Mouse (Mus musculus): ENCODE data around the gene Mmp15. TPM values are rescaled to one million over a fixed set of nuclear protein-coding genes. Genes with fewer than 3 reads are reported as not detected.
A peak's percentile ranks its signal among the peaks of the same experiment; 100 is the strongest.

Gene Mmp15
- polyA plus RNA-seq, 2 experiments = 0.43 to 0.64 TPM

DNA sequence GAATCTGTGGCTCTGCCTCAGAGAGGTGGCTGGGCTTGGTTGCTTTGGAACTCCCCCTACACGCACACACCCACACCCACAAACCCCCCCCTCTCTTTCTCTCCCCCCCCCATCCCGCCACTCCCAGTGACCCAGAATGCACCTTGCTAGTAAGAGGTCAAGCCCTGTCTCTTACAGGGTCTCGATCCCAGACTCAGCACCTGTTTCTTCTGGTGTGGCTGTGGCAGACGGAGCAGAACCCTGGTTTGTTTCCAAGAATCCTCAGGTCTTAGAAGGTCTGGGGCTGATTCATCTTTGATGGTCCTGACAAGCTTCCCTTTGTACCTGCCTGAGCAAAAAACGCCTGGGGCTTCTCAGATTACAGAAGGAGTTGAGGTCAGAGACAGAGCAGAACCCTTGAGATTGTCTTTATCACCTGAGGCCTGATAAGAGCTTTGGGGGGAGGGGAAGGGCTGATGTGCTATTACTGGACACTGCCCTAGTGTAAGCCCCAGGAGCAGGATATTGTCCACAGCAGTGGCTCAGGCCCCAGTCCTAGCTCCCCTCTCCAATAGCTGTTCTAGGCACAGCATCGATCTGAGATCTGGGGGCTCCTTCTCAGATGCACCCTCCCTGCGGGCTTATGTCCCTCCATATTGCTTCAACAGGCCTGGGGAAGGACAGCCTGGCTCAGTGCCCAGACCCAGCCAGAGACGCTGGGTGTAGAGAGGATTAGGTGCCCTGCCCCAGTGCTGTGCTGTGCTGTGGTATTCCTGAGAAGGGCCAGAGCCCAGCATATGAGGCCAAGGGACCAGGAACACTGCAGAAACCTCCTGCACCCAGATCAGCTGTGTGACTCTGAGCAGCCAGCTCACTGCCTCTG, 6.7 kb downstream of the Mmp15 start:
- no peak overlapping the region for H3K4me3 ChIP-seq (ENCODE audit: insufficient read depth in 1 of 2, low read depth in 2 of 2, low read length in 2 of 2)
- peaks cover 8% of the 10 kb centered on the region for H3K27me3 ChIP-seq (ENCODE audit: control insufficient read depth, insufficient read depth, low read length)
- H3K27ac ChIP-seq = no peak overlapping the region
- no peaks in the 10 kb centered on the region for H3K9me3 ChIP-seq (ENCODE audit: control insufficient read depth, low read length)
- ATAC-seq (ENCODE audit: insufficient read depth) (no peak), DNase-seq (ENCODE audit: low read depth in 3 of 3, low spot score in 3 of 3) (no peak)
- H3K4me2 ChIP-seq (ENCODE audit: low read depth) = no peak overlapping the region
- H3K36me3 ChIP-seq (replicated peaks; ENCODE audit: control insufficient read depth, insufficient read depth, low read depth) = no peaks in the 10 kb centered on the region
- H3K9ac ChIP-seq (replicated peaks) = no peak overlapping the region
- TF ChIP-seq EP300 (IDR thresholded peaks at IDR 0.05; ENCODE audit: low read depth) (no peak), CTCF (IDR thresholded peaks at IDR 0.05; ENCODE audit: low read depth) (no peak)
- peaks cover 8 to 28% of the 10 kb centered on the region in 2 experiments for H3K4me1 ChIP-seq (replicated peaks; ENCODE audit: control insufficient read depth in 2 of 2, insufficient read depth in 2 of 2, low read length in 1 of 2)
- 45% methylated on average over 8 of the region's 8 CpGs for WGBS (ENCODE audit: insufficient replicate concordance)

DNA sequence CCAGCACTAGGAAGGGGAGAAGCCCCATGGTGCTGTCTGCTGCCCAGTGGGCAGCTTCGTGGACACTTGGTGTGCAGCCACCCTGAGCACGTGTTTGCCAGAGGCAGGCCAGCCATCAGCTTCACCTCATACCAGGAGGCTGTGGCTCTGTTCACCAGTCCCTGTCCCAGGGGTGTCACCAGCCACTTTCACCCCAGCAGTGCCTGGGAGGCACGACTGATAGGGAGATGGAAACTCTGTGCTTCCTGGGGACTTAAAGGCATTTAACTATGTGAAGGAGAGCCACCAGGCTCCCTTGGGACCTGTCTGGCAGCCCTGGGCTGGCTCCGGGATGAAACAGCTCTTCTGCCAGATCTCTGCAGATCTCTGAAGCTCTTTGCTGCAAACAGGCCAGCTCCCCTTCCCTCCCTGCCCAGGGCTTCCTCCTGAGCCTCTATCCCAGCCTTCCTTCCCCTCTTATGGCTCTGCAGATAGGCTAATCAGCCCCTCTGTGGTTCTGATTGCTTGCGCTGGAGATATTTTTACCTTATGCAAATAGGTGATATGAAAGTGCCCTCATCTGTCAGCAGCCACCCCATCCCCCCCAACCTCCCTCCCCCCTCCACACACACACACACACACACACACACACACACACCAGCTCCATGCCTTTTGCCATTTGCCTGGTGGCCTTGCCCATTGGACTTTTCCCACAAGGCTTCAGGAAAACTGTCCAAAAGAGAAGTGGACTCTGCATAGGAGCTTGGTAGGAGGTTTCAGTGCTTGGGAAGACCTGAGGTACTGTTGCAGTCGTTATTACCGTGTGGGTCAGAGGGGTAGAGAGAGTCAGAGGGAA, 8.3 kb downstream of the Mmp15 start:
- H3K9me3 ChIP-seq (ENCODE audit: control insufficient read depth, low read length) = no peaks in the 10 kb centered on the region
- DNase-seq (ENCODE audit: low read depth in 3 of 3, low spot score in 3 of 3) (no peak), ATAC-seq (ENCODE audit: insufficient read depth) (peak; percentile 84)
- TF ChIP-seq EP300 (IDR thresholded peaks at IDR 0.05; ENCODE audit: low read depth) = peak; percentile 70
- TF ChIP-seq CTCF (IDR thresholded peaks at IDR 0.05; ENCODE audit: low read depth) = no peak
- H3K27me3 ChIP-seq (ENCODE audit: control insufficient read depth, insufficient read depth, low read length) = no peaks in the 10 kb centered on the region; the same call in 1 of the 2 replicates
- H3K4me3 ChIP-seq (ENCODE audit: insufficient read depth in 1 of 2, low read depth in 2 of 2, low read length in 2 of 2) = no peak overlapping the region
- H3K4me2 ChIP-seq (ENCODE audit: low read depth) = no peak overlapping the region; the same call in 1 of the 2 replicates
- H3K4me1 ChIP-seq (replicated peaks; ENCODE audit: control insufficient read depth in 2 of 2, insufficient read depth in 2 of 2, low read length in 1 of 2) = peaks cover 8 to 28% of the 10 kb centered on the region in 2 experiments
- 15% methylated on average over 7 of the region's 7 CpGs for WGBS (ENCODE audit: insufficient replicate concordance)
- H3K27ac ChIP-seq = no peak overlapping the region
- H3K36me3 ChIP-seq (replicated peaks; ENCODE audit: control insufficient read depth, insufficient read depth, low read depth) = no peaks in the 10 kb centered on the region
- no peak overlapping the region for H3K9ac ChIP-seq (replicated peaks)

DNA sequence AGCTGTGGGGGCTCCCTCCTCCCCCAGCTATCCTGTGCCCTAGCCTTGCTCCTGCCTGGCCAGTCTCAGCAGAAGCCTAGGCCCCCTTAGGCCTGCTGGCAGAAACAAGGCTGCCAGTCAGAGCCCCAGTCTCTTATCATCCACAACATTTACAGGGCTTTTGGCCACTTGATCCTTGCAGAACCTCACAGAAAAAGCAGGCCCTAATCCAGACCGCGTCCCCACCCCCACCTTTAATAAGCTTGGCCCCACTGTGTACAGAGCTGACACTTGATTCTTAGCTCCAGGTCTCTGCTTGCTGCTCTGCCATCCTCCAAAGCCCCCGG, 8.9 kb downstream of the Mmp15 start:
- peak; percentile 68 for ATAC-seq (ENCODE audit: insufficient read depth)
- no peak overlapping the region for H3K9ac ChIP-seq (replicated peaks)
- no peaks in the 10 kb centered on the region for H3K36me3 ChIP-seq (replicated peaks; ENCODE audit: control insufficient read depth, insufficient read depth, low read depth)
- no peak overlapping the region for H3K27ac ChIP-seq
- WGBS (ENCODE audit: insufficient replicate concordance) = 37% methylated on average over 3 of the region's 3 CpGs
- DNase-seq (ENCODE audit: low read depth in 3 of 3, low spot score in 3 of 3) = no peak
- H3K27me3 ChIP-seq (ENCODE audit: control insufficient read depth, insufficient read depth, low read length) = no peaks in the 10 kb centered on the region
- H3K9me3 ChIP-seq (ENCODE audit: control insufficient read depth, low read length) = no peaks in the 10 kb centered on the region
- no peak for TF ChIP-seq EP300 (IDR thresholded peaks at IDR 0.05; ENCODE audit: low read depth)
- no peak for TF ChIP-seq CTCF (IDR thresholded peaks at IDR 0.05; ENCODE audit: low read depth)
- no peak overlapping the region for H3K4me3 ChIP-seq (ENCODE audit: insufficient read depth in 1 of 2, low read depth in 2 of 2, low read length in 2 of 2)
- peaks cover 8 to 28% of the 10 kb centered on the region in 2 experiments for H3K4me1 ChIP-seq (replicated peaks; ENCODE audit: control insufficient read depth in 2 of 2, insufficient read depth in 2 of 2, low read length in 1 of 2)
- H3K4me2 ChIP-seq (ENCODE audit: low read depth) = no peak overlapping the region; the same call in 1 of the 2 replicates

DNA sequence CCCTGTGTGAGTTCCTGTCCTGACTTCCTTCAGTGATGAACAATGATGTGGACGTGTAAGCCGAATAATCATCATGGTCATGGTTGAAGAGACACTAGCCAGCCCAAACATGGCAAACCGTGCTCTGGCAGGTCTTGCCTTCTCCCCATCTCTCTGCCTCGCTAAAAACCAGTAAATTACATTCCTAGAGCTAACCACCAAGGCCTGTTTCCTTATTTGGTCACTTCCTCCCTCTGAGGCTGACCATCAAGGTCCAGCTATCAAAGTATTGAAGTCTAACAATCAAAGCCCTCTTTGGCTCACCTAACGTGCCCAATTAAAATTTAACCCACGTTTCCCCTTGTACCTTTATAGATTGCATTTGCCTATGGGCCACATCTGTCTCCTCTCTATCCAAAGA, 10.2 kb downstream of the Mmp15 start:
- Histone ChIP-seq H3K36me3 (replicated peaks; ENCODE audit: control insufficient read depth, insufficient read depth, low read depth) (no peaks in the 10 kb centered on the region), H3K27ac (no peak overlapping the region), H3K9me3 (ENCODE audit: control insufficient read depth, low read length) (no peaks in the 10 kb centered on the region), H3K27me3 (ENCODE audit: control insufficient read depth, insufficient read depth, low read length) (no peaks in the 10 kb centered on the region), H3K4me3 (ENCODE audit: insufficient read depth in 1 of 2, low read depth in 2 of 2, low read length in 2 of 2) (no peak overlapping the region), H3K4me1 (replicated peaks; ENCODE audit: control insufficient read depth in 2 of 2, insufficient read depth in 2 of 2, low read length in 1 of 2) (peaks cover 10 to 33% of the 10 kb centered on the region in 2 experiments), H3K9ac (replicated peaks) (no peak overlapping the region), H3K4me2 (ENCODE audit: low read depth) (no peak overlapping the region)
- DNase-seq (ENCODE audit: low read depth in 3 of 3, low spot score in 3 of 3) (no peak), ATAC-seq (ENCODE audit: insufficient read depth) (no peak)
- TF ChIP-seq CTCF (IDR thresholded peaks at IDR 0.05; ENCODE audit: low read depth) = no peak
- TF ChIP-seq EP300 (IDR thresholded peaks at IDR 0.05; ENCODE audit: low read depth) = no peak
- 50% methylated on average over 6 of the region's 6 CpGs for WGBS (ENCODE audit: insufficient replicate concordance)

DNA sequence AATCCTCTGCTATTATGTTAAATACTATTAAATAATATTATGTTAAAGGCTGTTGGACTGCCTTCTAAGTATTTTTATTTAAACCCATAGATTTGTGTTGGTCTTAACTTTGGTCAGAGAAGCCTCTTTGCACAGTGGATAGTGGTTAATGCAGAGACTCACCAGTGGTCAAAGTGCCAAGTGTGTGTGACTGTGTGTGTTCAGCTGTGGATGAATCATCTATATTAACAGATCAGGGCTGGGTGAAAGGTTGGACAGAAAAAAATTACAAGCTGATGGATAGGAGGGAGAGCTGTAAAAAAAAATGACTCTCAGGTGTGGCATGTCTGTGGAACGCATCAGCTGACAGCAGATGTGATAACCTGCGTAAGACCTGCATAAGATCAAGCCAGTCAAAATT, 11.8 kb downstream of the Mmp15 start:
- H3K9ac ChIP-seq (replicated peaks) = no peak overlapping the region
- no peak overlapping the region for H3K27ac ChIP-seq
- peaks cover 10 to 40% of the 10 kb centered on the region in 2 experiments for H3K4me1 ChIP-seq (replicated peaks; ENCODE audit: control insufficient read depth in 2 of 2, insufficient read depth in 2 of 2, low read length in 1 of 2)

More for the DNA sequence above, 11.8 kb downstream of the Mmp15 start:
- H3K36me3 ChIP-seq (replicated peaks; ENCODE audit: control insufficient read depth, insufficient read depth, low read depth) = no peaks in the 10 kb centered on the region
- no peaks in the 10 kb centered on the region for H3K27me3 ChIP-seq (ENCODE audit: control insufficient read depth, insufficient read depth, low read length)
- no peak for DNase-seq (ENCODE audit: low read depth in 3 of 3, low spot score in 3 of 3)
- H3K9me3 ChIP-seq (ENCODE audit: control insufficient read depth, low read length) = no peaks in the 10 kb centered on the region
- no peak for ATAC-seq (ENCODE audit: insufficient read depth)
- WGBS (ENCODE audit: insufficient replicate concordance) = 78% methylated on average over 2 of the region's 2 CpGs
- TF ChIP-seq CTCF (IDR thresholded peaks at IDR 0.05; ENCODE audit: low read depth) = no peak
- TF ChIP-seq EP300 (IDR thresholded peaks at IDR 0.05; ENCODE audit: low read depth) = no peak
- no peak overlapping the region for H3K4me2 ChIP-seq (ENCODE audit: low read depth)
- no peak overlapping the region for H3K4me3 ChIP-seq (ENCODE audit: insufficient read depth in 1 of 2, low read depth in 2 of 2, low read length in 2 of 2)
